Mouse (Mus musculus): ENCODE data around the gene Chdh. TPM values are rescaled to one million over a fixed set of nuclear protein-coding genes. Genes with fewer than 3 reads are reported as not detected.

Gene Chdh
- polyA plus RNA-seq, 1 experiment from 2014 or later = 4.3 TPM

GRCm38 (mm10) chr14:30045704-30046220 lies 36.9 kb downstream of the Chdh start:
- Histone ChIP-seq H3K4me3 (replicated peaks; ENCODE audit: low read depth, low read length) (no peak overlapping the region), H3K36me3 (ENCODE audit: insufficient read depth, low read length) (no peaks in the 10 kb centered on the region), H3K9me3 (replicated peaks; ENCODE audit: low read length) (no peaks in the 10 kb centered on the region), H3K27ac (no peak overlapping the region), H3K9ac (ENCODE audit: low read depth, low read length) (no peak overlapping the region), H3K27me3 (ENCODE audit: insufficient read depth, low read length) (no peaks in the 10 kb centered on the region), H3K4me1 (replicated peaks; ENCODE audit: insufficient read depth, low read length) (no peaks in the 10 kb centered on the region), H3K4me2 (ENCODE audit: low read length) (no peak overlapping the region)
- TF ChIP-seq CTCF (IDR thresholded peaks at IDR 0.05; ENCODE audit: low read depth) = no peak
- DNase-seq (ENCODE audit: low spot score) (no peak), ATAC-seq (replicated peaks; ENCODE audit: low FRiP score, low read depth) (no peak)
- 72% methylated on average over 8 of the region's 8 CpGs for WGBS

GRCm38 (mm10) chr14:30046976-30047375 lies 38.2 kb downstream of the Chdh start:
- Histone ChIP-seq H3K4me3 (replicated peaks; ENCODE audit: low read depth, low read length) (no peak overlapping the region), H3K27me3 (ENCODE audit: insufficient read depth, low read length) (no peaks in the 10 kb centered on the region), H3K27ac (no peak overlapping the region), H3K4me2 (ENCODE audit: low read length) (no peak overlapping the region), H3K9me3 (replicated peaks; ENCODE audit: low read length) (no peaks in the 10 kb centered on the region), H3K4me1 (replicated peaks; ENCODE audit: insufficient read depth, low read length) (no peaks in the 10 kb centered on the region), H3K9ac (ENCODE audit: low read depth, low read length) (no peak overlapping the region), H3K36me3 (ENCODE audit: insufficient read depth, low read length) (no peaks in the 10 kb centered on the region)
- DNase-seq (ENCODE audit: low spot score) (no peak), ATAC-seq (replicated peaks; ENCODE audit: low FRiP score, low read depth) (no peak)
- TF ChIP-seq CTCF (IDR thresholded peaks at IDR 0.05; ENCODE audit: low read depth) = no peak
- 70% methylated on average over 4 of the region's 4 CpGs for WGBS

GRCm38 (mm10) chr14:30048049-30048448 lies 39.2 kb downstream of the Chdh start:
- no peak overlapping the region for H3K9ac ChIP-seq (ENCODE audit: low read depth, low read length)
- H3K36me3 ChIP-seq (ENCODE audit: insufficient read depth, low read length) = no peaks in the 10 kb centered on the region
- DNase-seq (ENCODE audit: low spot score) (no peak), ATAC-seq (replicated peaks; ENCODE audit: low FRiP score, low read depth) (no peak)
- no peak overlapping the region for H3K4me2 ChIP-seq (ENCODE audit: low read length)
- no peak overlapping the region for H3K27ac ChIP-seq
- H3K4me1 ChIP-seq (replicated peaks; ENCODE audit: insufficient read depth, low read length) = no peaks in the 10 kb centered on the region
- no peak overlapping the region for H3K4me3 ChIP-seq (replicated peaks; ENCODE audit: low read depth, low read length)
- peak; percentile 40; the same call in 1 of the 2 replicates for TF ChIP-seq CTCF (IDR thresholded peaks at IDR 0.05; ENCODE audit: low read depth)
- WGBS = 96% methylated on average over 3 of the region's 3 CpGs
- no peaks in the 10 kb centered on the region for H3K27me3 ChIP-seq (ENCODE audit: insufficient read depth, low read length)
- H3K9me3 ChIP-seq (replicated peaks; ENCODE audit: low read length) = no peaks in the 10 kb centered on the region

GRCm38 (mm10) chr14:30050280-30050679 lies 41.5 kb downstream of the Chdh start:
- TF ChIP-seq CTCF (IDR thresholded peaks at IDR 0.05; ENCODE audit: low read depth) = no peak
- ATAC-seq (replicated peaks; ENCODE audit: low FRiP score, low read depth) (no peak), DNase-seq (ENCODE audit: low spot score) (no peak)
- no peaks in the 10 kb centered on the region for H3K4me1 ChIP-seq (replicated peaks; ENCODE audit: insufficient read depth, low read length)
- H3K9ac ChIP-seq (ENCODE audit: low read depth, low read length) = no peak overlapping the region
- H3K27ac ChIP-seq = no peak overlapping the region
- H3K9me3 ChIP-seq (replicated peaks; ENCODE audit: low read length) = no peaks in the 10 kb centered on the region
- no peaks in the 10 kb centered on the region for H3K27me3 ChIP-seq (ENCODE audit: insufficient read depth, low read length)
- H3K36me3 ChIP-seq (ENCODE audit: insufficient read depth, low read length) = no peaks in the 10 kb centered on the region
- H3K4me3 ChIP-seq (replicated peaks; ENCODE audit: low read depth, low read length) = no peak overlapping the region
- H3K4me2 ChIP-seq (ENCODE audit: low read length) = no peak overlapping the region
- WGBS = 87% methylated on average over 8 of the region's 8 CpGs

- no peak for TF ChIP-seq CTCF (IDR thresholded peaks at IDR 0.05; ENCODE audit: low read depth)
- no peak overlapping the region for H3K4me3 ChIP-seq (replicated peaks; ENCODE audit: low read depth, low read length)
- H3K4me2 ChIP-seq (ENCODE audit: low read length) = no peak overlapping the region
- H3K27ac ChIP-seq = no peak overlapping the region
- no peak for ATAC-seq (replicated peaks; ENCODE audit: low FRiP score, low read depth)
- H3K9ac ChIP-seq (ENCODE audit: low read depth, low read length) = no peak overlapping the region
- no peaks in the 10 kb centered on the region for H3K27me3 ChIP-seq (ENCODE audit: insufficient read depth, low read length)
- H3K36me3 ChIP-seq (ENCODE audit: insufficient read depth, low read length) = no peaks in the 10 kb centered on the region
- no peaks in the 10 kb centered on the region for H3K4me1 ChIP-seq (replicated peaks; ENCODE audit: insufficient read depth, low read length)
- no peak for DNase-seq (ENCODE audit: low spot score)
- no peaks in the 10 kb centered on the region for H3K9me3 ChIP-seq (replicated peaks; ENCODE audit: low read length)
- 60% methylated on average over 7 of the region's 7 CpGs for WGBS
Measured at GRCm38 (mm10) chr14:30054922-30055321, 46.1 kb downstream of the Chdh start.

DNA sequence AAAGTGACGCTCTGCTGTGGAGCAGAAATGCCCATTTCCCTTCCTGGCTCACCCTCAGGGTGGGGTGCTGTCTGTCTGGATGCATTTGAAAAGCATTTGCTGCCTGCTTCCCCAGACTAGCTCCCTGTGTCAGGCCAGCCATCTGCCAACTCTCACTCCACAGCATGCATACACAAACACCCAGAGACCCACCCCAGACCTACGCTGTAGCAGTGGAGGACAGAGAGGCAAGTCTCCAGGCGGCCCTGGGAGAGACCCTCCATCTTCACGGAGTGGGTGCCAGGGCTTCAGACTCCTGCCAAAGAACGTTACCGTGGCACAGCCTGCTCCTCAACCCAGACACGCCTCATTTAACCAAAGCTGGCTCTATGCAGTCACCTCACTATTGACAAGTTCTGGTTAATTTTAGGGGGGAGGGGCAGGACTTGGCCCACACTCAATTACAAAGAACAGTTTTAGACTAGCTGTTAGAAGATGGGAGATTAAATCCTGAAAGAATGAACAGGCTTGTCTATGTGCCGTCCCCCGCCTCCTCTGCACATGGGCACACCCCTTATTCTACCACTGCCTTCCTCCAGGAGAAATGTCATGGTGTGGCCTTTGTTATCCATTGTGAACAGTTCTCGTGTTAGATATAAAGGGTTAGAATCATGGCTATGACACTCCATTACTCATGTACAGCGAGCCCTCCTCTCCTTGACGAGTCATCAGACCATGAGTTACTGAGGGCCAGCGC lies 47.4 kb downstream of the Chdh start:
- no peak for TF ChIP-seq CTCF (IDR thresholded peaks at IDR 0.05; ENCODE audit: low read depth)
- Histone ChIP-seq H3K9me3 (replicated peaks; ENCODE audit: low read length) (no peaks in the 10 kb centered on the region), H3K4me3 (replicated peaks; ENCODE audit: low read depth, low read length) (no peak overlapping the region), H3K4me1 (replicated peaks; ENCODE audit: insufficient read depth, low read length) (no peaks in the 10 kb centered on the region), H3K27me3 (ENCODE audit: insufficient read depth, low read length) (no peaks in the 10 kb centered on the region), H3K4me2 (ENCODE audit: low read length) (no peak overlapping the region), H3K9ac (ENCODE audit: low read depth, low read length) (no peak overlapping the region), H3K36me3 (ENCODE audit: insufficient read depth, low read length) (no peaks in the 10 kb centered on the region), H3K27ac (no peak overlapping the region)
- ATAC-seq (replicated peaks; ENCODE audit: low FRiP score, low read depth) (0 out of 2 replicates have a peak, but pooled peaks have one; percentile 33), DNase-seq (ENCODE audit: low spot score) (no peak)
- WGBS = 51% methylated on average over 13 of the region's 13 CpGs
